Mouse (Mus musculus): Measurements from ENCODE around the gene Fam20c. TPM values are rescaled to one million over a fixed set of nuclear protein-coding genes. Genes with fewer than 3 reads are reported as not detected.

Gene Fam20c
- polyA plus RNA-seq (2016; fragmentation: Nextera tagmentation; extraction: Ambion mirVana) = 7.0 and 9.5 TPM in 2 replicates

GRCm38 (mm10) chr5:138754303-138755120 is at the start of gene Fam20c:
Fam20c (plus strand) TSS chr5:138754514.
- WGBS = under 1% methylated on average over 94 of the region's 98 CpGs
- H3K36me3 ChIP-seq = no peaks in the 10 kb centered on the region
- peaks cover 48% of the 10 kb centered on the region for H3K4me1 ChIP-seq
- H3K27ac ChIP-seq (replicated peaks) = peak within 1 kb of the TSS; percentile 89
- peak; percentile 78 for DNase-seq (ENCODE audit: low spot score)
- H3K4me3 ChIP-seq = peak within 1 kb of the TSS; percentile 77
- no peaks in the 10 kb centered on the region for H3K9me3 ChIP-seq (replicated peaks)
- H3K27me3 ChIP-seq (ENCODE audit: low read depth, poor library complexity, severe bottlenecking) = peaks cover 69% of the 10 kb centered on the region

- H3K27me3 ChIP-seq (ENCODE audit: low read depth, poor library complexity, severe bottlenecking) = no peaks in the 10 kb centered on the region
- H3K4me3 ChIP-seq = no peak overlapping the region
- H3K27ac ChIP-seq (replicated peaks) = no peak overlapping the region
- no peak for DNase-seq (ENCODE audit: low spot score)
- H3K36me3 ChIP-seq = no peaks in the 10 kb centered on the region
- H3K4me1 ChIP-seq = no peaks in the 10 kb centered on the region
- H3K9me3 ChIP-seq (replicated peaks) = no peaks in the 10 kb centered on the region
Measured at GRCm38 (mm10) chr5:138707367-138707766, 46.9 kb upstream of the Fam20c start.

- Histone ChIP-seq H3K9me3 (replicated peaks) (no peaks in the 10 kb centered on the region), H3K4me1 (no peaks in the 10 kb centered on the region), H3K4me3 (no peak overlapping the region), H3K27me3 (ENCODE audit: low read depth, poor library complexity, severe bottlenecking) (no peaks in the 10 kb centered on the region), H3K27ac (replicated peaks) (no peak overlapping the region), H3K36me3 (no peaks in the 10 kb centered on the region)
- no peak for DNase-seq (ENCODE audit: low spot score)
Measured at GRCm38 (mm10) chr5:138708591-138708990, 45.7 kb upstream of the Fam20c start.

GRCm38 (mm10) chr5:138715561-138716095 is 38.7 kb upstream of the Fam20c start:
- DNase-seq (ENCODE audit: low spot score) = no peak
- H3K4me1 ChIP-seq = no peaks in the 10 kb centered on the region
- H3K9me3 ChIP-seq (replicated peaks) = no peaks in the 10 kb centered on the region
- H3K27me3 ChIP-seq (ENCODE audit: low read depth, poor library complexity, severe bottlenecking) = no peaks in the 10 kb centered on the region
- H3K27ac ChIP-seq (replicated peaks) = no peak overlapping the region
- no peak overlapping the region for H3K4me3 ChIP-seq
- WGBS = 50% methylated on average over 14 of the region's 14 CpGs
- no peaks in the 10 kb centered on the region for H3K36me3 ChIP-seq

GRCm38 (mm10) chr5:138720329-138721190 is 33.8 kb upstream of the Fam20c start:
- 70% methylated on average over 13 of the region's 13 CpGs for WGBS
- DNase-seq (ENCODE audit: low spot score) = no peak
- Histone ChIP-seq H3K4me1 (no peaks in the 10 kb centered on the region), H3K9me3 (replicated peaks) (no peaks in the 10 kb centered on the region), H3K36me3 (no peaks in the 10 kb centered on the region), H3K4me3 (no peak overlapping the region), H3K27ac (replicated peaks) (no peak overlapping the region), H3K27me3 (ENCODE audit: low read depth, poor library complexity, severe bottlenecking) (no peaks in the 10 kb centered on the region)

- H3K4me3 ChIP-seq = no peak overlapping the region
- WGBS = 93% methylated on average over 5 of the region's 5 CpGs
- DNase-seq (ENCODE audit: low spot score) = no peak
- no peaks in the 10 kb centered on the region for H3K9me3 ChIP-seq (replicated peaks)
- H3K27me3 ChIP-seq (ENCODE audit: low read depth, poor library complexity, severe bottlenecking) = no peaks in the 10 kb centered on the region
- H3K4me1 ChIP-seq = no peaks in the 10 kb centered on the region
- no peaks in the 10 kb centered on the region for H3K36me3 ChIP-seq
- H3K27ac ChIP-seq (replicated peaks) = no peak overlapping the region
Measured at GRCm38 (mm10) chr5:138724417-138724816, 29.9 kb upstream of the Fam20c start.

- DNase-seq (ENCODE audit: low spot score) = no peak
- Histone ChIP-seq H3K4me3 (no peak overlapping the region), H3K27ac (replicated peaks) (no peak overlapping the region), H3K27me3 (ENCODE audit: low read depth, poor library complexity, severe bottlenecking) (no peaks in the 10 kb centered on the region), H3K9me3 (replicated peaks) (no peaks in the 10 kb centered on the region), H3K36me3 (no peaks in the 10 kb centered on the region), H3K4me1 (no peaks in the 10 kb centered on the region)
- WGBS = 77% methylated on average over 7 of the region's 7 CpGs
Measured at GRCm38 (mm10) chr5:138725151-138725550, 29.2 kb upstream of the Fam20c start.

GRCm38 (mm10) chr5:138730863-138731262 is 23.5 kb upstream of the Fam20c start:
- no peak for DNase-seq (ENCODE audit: low spot score)
- H3K9me3 ChIP-seq (replicated peaks) = no peaks in the 10 kb centered on the region
- H3K27me3 ChIP-seq (ENCODE audit: low read depth, poor library complexity, severe bottlenecking) = no peaks in the 10 kb centered on the region
- H3K27ac ChIP-seq (replicated peaks) = no peak overlapping the region
- H3K36me3 ChIP-seq = no peaks in the 10 kb centered on the region
- H3K4me3 ChIP-seq = no peak overlapping the region
- 85% methylated on average over 5 of the region's 5 CpGs for WGBS
- no peaks in the 10 kb centered on the region for H3K4me1 ChIP-seq

- 88% methylated on average over 11 of the region's 11 CpGs for WGBS
- Histone ChIP-seq H3K4me3 (no peak overlapping the region), H3K27me3 (ENCODE audit: low read depth, poor library complexity, severe bottlenecking) (no peaks in the 10 kb centered on the region), H3K9me3 (replicated peaks) (no peaks in the 10 kb centered on the region), H3K27ac (replicated peaks) (no peak overlapping the region), H3K4me1 (no peaks in the 10 kb centered on the region), H3K36me3 (no peaks in the 10 kb centered on the region)
- DNase-seq (ENCODE audit: low spot score) = no peak
Measured at GRCm38 (mm10) chr5:138733317-138733899, 20.9 kb upstream of the Fam20c start.

- no peaks in the 10 kb centered on the region for H3K36me3 ChIP-seq
- no peaks in the 10 kb centered on the region for H3K27me3 ChIP-seq (ENCODE audit: low read depth, poor library complexity, severe bottlenecking)
- no peak overlapping the region for H3K4me3 ChIP-seq
- H3K27ac ChIP-seq (replicated peaks) = no peak overlapping the region
- H3K9me3 ChIP-seq (replicated peaks) = no peaks in the 10 kb centered on the region
- WGBS = 85% methylated on average over 16 of the region's 18 CpGs
- no peak for DNase-seq (ENCODE audit: low spot score)
- no peaks in the 10 kb centered on the region for H3K4me1 ChIP-seq
Measured at GRCm38 (mm10) chr5:138734018-138734417, 20.3 kb upstream of the Fam20c start.

- Histone ChIP-seq H3K4me1 (no peaks in the 10 kb centered on the region), H3K4me3 (no peak overlapping the region), H3K27ac (replicated peaks) (no peak overlapping the region), H3K27me3 (ENCODE audit: low read depth, poor library complexity, severe bottlenecking) (no peaks in the 10 kb centered on the region), H3K36me3 (no peaks in the 10 kb centered on the region), H3K9me3 (replicated peaks) (no peaks in the 10 kb centered on the region)
- WGBS = 88% methylated on average over 8 of the region's 8 CpGs
- no peak for DNase-seq (ENCODE audit: low spot score)
Measured at GRCm38 (mm10) chr5:138735201-138735757, 19.0 kb upstream of the Fam20c start.

GRCm38 (mm10) chr5:138740150-138740549 is 14.2 kb upstream of the Fam20c start:
- DNase-seq (ENCODE audit: low spot score) = no peak
- H3K27ac ChIP-seq (replicated peaks) = no peak overlapping the region
- H3K9me3 ChIP-seq (replicated peaks) = no peaks in the 10 kb centered on the region
- 77% methylated on average over 3 of the region's 3 CpGs for WGBS
- no peak overlapping the region for H3K4me3 ChIP-seq
- H3K27me3 ChIP-seq (ENCODE audit: low read depth, poor library complexity, severe bottlenecking) = no peaks in the 10 kb centered on the region
- H3K36me3 ChIP-seq = no peaks in the 10 kb centered on the region
- H3K4me1 ChIP-seq = no peaks in the 10 kb centered on the region
